Mouse (Mus musculus) olfactory bulb, adult 2 months (tissue): ENCODE results near the gene Twf2.

Experiments used
- CTCF ChIP-seq: fragments of 200-500 bp; IDR thresholded peaks from 2 replicates; pipeline ENCODE4 v1.5.1; 2012; ENCODE audit warnings: low read depth, mild to moderate bottlenecking, low read length, moderate library complexity; ENCODE audit not compliant: insufficient read depth
- POLR2A ChIP-seq: fragments of 200-500 bp; IDR thresholded peaks from 2 replicates; pipeline ENCODE4 v1.6.1; 2012; ENCODE audit warnings: mild to moderate bottlenecking, low read depth, low read length, moderate library complexity; ENCODE audit not compliant: insufficient read depth

DNA sequence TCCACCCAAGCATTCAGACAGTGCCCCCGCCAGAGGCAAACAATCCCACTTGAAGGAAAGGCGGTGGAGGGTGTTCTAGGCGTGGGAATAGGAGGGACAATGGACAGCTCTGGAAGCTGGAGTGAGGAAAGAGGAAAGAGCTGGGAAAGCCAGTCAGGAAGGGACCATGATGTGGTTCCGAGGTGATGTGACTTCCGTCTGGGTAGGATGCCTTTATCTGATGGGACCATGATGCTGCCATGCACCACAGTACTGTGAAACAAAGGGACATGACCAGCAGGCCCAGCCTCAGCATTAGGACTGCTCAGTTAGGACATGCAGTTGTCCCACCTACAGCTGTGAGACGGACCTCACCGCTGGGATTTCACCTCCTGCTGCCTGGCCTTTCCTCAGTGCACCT, 28.3 kb downstream of the Twf2 start:
- TF ChIP-seq CTCF (no peak), POLR2A (no peak)
